Mouse (Mus musculus) E14TG2a.4 (cell line): ENCODE measurements around the gene Myrip.

Source experiments
- CTCF ChIP-seq: conservative IDR thresholded peaks from 2 replicates; pipeline ENCODE4 v1.5.1; 2014; ENCODE audit warnings: low read length
- NANOG ChIP-seq: IDR thresholded peaks from 2 replicates; pipeline ENCODE4 v1.6.1; 2014; ENCODE audit warnings: borderline replicate concordance, low read length, mixed read lengths
- POU5F1 ChIP-seq: IDR thresholded peaks from 2 replicates; pipeline ENCODE4 v1.6.1; 2014; ENCODE audit warnings: low read length, borderline replicate concordance

DNA sequence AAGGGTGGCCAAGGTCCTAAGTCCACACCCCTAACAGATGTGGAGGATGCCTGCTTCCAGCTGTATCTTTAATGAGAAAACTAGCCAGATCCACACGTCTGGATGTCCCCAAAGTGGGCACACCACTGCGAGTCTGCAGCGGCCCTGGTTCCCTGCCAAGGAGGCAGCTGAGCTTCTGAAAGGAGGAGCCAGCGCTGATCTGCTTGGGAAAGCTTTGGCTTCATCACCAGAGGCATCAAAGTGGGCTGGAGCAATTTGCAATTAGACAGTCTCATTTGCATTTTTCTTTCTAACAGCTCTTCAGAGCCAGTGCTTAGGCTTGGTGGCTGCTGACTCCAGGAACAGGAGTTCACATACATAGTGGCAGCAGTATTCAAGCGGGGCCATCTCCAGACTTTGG lies 37.3 kb upstream of the Myrip start:
- TF ChIP-seq CTCF (no peak), POU5F1 (no peak), NANOG (no peak)
